Mouse (Mus musculus): Measurements from ENCODE around the gene Dtnb. TPM values are rescaled to one million over a fixed set of nuclear protein-coding genes. Genes with fewer than 3 reads are reported as not detected.

The Dtnb gene
- polyA plus RNA-seq, 1 experiment from 2014 or later: 36.3 TPM

DNA sequence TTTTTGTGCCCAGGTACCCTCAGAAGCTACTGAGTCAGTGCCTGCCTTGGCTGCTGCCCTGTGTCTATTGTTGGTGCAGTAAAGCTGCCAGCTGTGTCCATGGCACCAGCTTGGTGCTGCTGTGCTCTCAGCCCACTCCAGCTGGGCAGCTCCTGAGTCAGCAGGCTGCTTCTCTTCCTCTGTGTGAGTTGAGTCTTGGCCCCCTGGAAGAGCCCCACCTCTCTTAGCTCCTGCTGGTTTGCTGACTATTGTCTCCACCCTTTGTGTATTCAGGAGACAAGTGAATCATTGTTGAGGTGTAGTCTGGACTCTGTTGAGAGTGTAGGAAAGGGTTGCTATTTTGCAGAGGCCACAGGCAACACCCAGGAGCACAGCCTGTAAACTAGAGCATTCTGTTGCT is 90.5 kb downstream of the Dtnb start:
- DNase-seq (ENCODE audit: low spot score) (no peak), ATAC-seq (replicated peaks; ENCODE audit: low FRiP score, low read depth) (peak; percentile 59; the same call in 1 of the 2 replicates)
- Histone ChIP-seq H3K27ac (no peak overlapping the region), H3K9me3 (replicated peaks; ENCODE audit: low read length) (no peaks in the 10 kb centered on the region), H3K4me2 (ENCODE audit: low read length) (no peak overlapping the region), H3K36me3 (ENCODE audit: insufficient read depth, low read length) (no peaks in the 10 kb centered on the region), H3K4me1 (replicated peaks; ENCODE audit: insufficient read depth, low read length) (no peaks in the 10 kb centered on the region), H3K4me3 (replicated peaks; ENCODE audit: low read depth, low read length) (no peak overlapping the region), H3K27me3 (ENCODE audit: insufficient read depth, low read length) (no peaks in the 10 kb centered on the region), H3K9ac (ENCODE audit: low read depth, low read length) (no peak overlapping the region)
- TF ChIP-seq CTCF (IDR thresholded peaks at IDR 0.05; ENCODE audit: low read depth): no peak

DNA sequence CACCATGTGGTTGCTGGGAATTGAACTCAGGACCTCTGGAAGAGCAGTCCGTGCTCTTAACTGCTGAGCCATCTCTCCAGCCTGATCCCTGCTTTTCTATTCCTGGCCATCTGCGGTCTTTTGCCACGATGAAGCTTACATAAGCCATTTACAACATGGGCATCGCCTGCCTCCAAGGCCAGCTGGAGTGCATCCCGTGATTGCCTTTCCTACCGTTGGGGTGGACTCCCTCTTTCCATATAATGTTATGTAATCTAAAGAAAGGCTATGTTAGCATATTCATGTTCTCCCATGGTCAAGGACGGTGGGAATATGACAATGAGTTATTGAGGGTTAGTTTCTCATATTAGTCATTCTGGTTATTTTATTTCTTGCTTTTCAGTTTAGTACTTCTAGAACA is 91.2 kb downstream of the Dtnb start:
- H3K36me3 ChIP-seq (ENCODE audit: insufficient read depth, low read length): 0 out of 2 replicates have a peak, but pooled peaks cover 1% of the 10 kb centered on the region
- no peaks in the 10 kb centered on the region for H3K27me3 ChIP-seq (ENCODE audit: insufficient read depth, low read length)
- no peak overlapping the region for H3K4me2 ChIP-seq (ENCODE audit: low read length)
- no peak for TF ChIP-seq CTCF (IDR thresholded peaks at IDR 0.05; ENCODE audit: low read depth)
- 91% methylated on average over 7 of the region's 7 CpGs for WGBS
- H3K4me3 ChIP-seq (replicated peaks; ENCODE audit: low read depth, low read length): no peak overlapping the region
- H3K27ac ChIP-seq: no peak overlapping the region
- no peak overlapping the region for H3K9ac ChIP-seq (ENCODE audit: low read depth, low read length)
- H3K4me1 ChIP-seq (replicated peaks; ENCODE audit: insufficient read depth, low read length): no peaks in the 10 kb centered on the region
- ATAC-seq (replicated peaks; ENCODE audit: low FRiP score, low read depth) (no peak), DNase-seq (ENCODE audit: low spot score) (no peak)
- H3K9me3 ChIP-seq (replicated peaks; ENCODE audit: low read length): no peaks in the 10 kb centered on the region

DNA sequence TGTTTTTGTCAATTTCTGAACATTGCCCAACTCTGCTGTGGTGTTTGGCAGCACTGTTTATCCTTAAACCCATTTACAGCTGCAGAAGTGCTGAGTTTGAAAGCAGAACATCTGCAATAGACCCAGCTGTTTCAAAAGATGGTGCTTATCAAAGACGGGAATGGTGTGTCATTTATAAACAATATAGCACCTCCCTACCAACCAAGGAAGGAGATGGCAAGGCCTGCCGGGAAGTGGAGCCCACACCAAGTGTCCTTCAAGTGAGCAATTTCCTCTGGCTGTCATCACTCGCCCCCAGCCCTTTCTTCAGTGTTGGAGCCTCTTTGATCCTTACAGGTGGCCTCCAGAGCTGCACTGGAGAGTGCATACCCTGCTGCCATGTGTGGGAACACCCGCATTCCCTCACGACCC is 97.8 kb downstream of the Dtnb start:
- DNase-seq (ENCODE audit: low spot score) (no peak), ATAC-seq (replicated peaks; ENCODE audit: low FRiP score, low read depth) (no peak)
- Histone ChIP-seq H3K9me3 (replicated peaks; ENCODE audit: low read length) (no peaks in the 10 kb centered on the region), H3K27me3 (ENCODE audit: insufficient read depth, low read length) (no peaks in the 10 kb centered on the region), H3K4me3 (replicated peaks; ENCODE audit: low read depth, low read length) (no peak overlapping the region), H3K9ac (ENCODE audit: low read depth, low read length) (no peak overlapping the region), H3K36me3 (ENCODE audit: insufficient read depth, low read length) (0 out of 2 replicates have a peak, but pooled peaks cover 2% of the 10 kb centered on the region), H3K4me2 (ENCODE audit: low read length) (no peak overlapping the region), H3K27ac (no peak overlapping the region), H3K4me1 (replicated peaks; ENCODE audit: insufficient read depth, low read length) (no peaks in the 10 kb centered on the region)
- WGBS: 50% methylated on average over 5 of the region's 5 CpGs
- TF ChIP-seq CTCF (IDR thresholded peaks at IDR 0.05; ENCODE audit: low read depth): no peak

DNA sequence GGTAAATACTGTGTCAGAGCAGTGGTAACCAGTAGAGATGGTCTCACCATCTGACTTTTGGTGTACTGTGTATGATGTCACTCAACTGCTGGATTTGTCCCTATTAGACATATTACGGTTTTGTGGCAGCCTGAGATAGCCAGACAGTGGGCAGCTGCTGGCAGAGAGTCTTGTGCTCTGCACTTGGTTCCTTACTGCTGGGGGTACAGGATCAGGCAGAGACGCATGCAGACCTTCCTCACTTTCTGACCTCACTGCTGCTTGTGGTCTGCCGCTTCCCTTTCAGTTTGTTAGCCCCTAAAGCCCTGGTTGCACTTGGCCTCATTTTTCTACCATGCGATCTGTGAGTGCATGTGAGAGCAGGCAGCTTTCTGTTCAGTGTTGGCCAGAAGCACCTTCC is 98.9 kb downstream of the Dtnb start:
- Histone ChIP-seq H3K27me3 (ENCODE audit: insufficient read depth, low read length) (no peaks in the 10 kb centered on the region), H3K9me3 (replicated peaks; ENCODE audit: low read length) (no peaks in the 10 kb centered on the region), H3K4me3 (replicated peaks; ENCODE audit: low read depth, low read length) (no peak overlapping the region), H3K9ac (ENCODE audit: low read depth, low read length) (no peak overlapping the region), H3K4me2 (ENCODE audit: low read length) (no peak overlapping the region), H3K27ac (no peak overlapping the region), H3K4me1 (replicated peaks; ENCODE audit: insufficient read depth, low read length) (no peaks in the 10 kb centered on the region), H3K36me3 (ENCODE audit: insufficient read depth, low read length) (0 out of 2 replicates have a peak, but pooled peaks cover 2% of the 10 kb centered on the region)
- 82% methylated on average over 4 of the region's 4 CpGs for WGBS
- no peak for TF ChIP-seq CTCF (IDR thresholded peaks at IDR 0.05; ENCODE audit: low read depth)
- DNase-seq (ENCODE audit: low spot score): no peak
- ATAC-seq (replicated peaks; ENCODE audit: low FRiP score, low read depth): no peak

- no peak for DNase-seq (ENCODE audit: low spot score)
- H3K4me3 ChIP-seq (replicated peaks; ENCODE audit: low read depth, low read length): no peak overlapping the region
- TF ChIP-seq CTCF (IDR thresholded peaks at IDR 0.05; ENCODE audit: low read depth): no peak
- WGBS: 79% methylated on average over 9 of the region's 9 CpGs
- no peak overlapping the region for H3K27ac ChIP-seq
- no peaks in the 10 kb centered on the region for H3K4me1 ChIP-seq (replicated peaks; ENCODE audit: insufficient read depth, low read length)
- H3K27me3 ChIP-seq (ENCODE audit: insufficient read depth, low read length): no peaks in the 10 kb centered on the region
- ATAC-seq (replicated peaks; ENCODE audit: low FRiP score, low read depth): no peak
- H3K9me3 ChIP-seq (replicated peaks; ENCODE audit: low read length): no peaks in the 10 kb centered on the region
- H3K4me2 ChIP-seq (ENCODE audit: low read length): no peak overlapping the region
- H3K9ac ChIP-seq (ENCODE audit: low read depth, low read length): no peak overlapping the region
- H3K36me3 ChIP-seq (ENCODE audit: insufficient read depth, low read length): 0 out of 2 replicates have a peak, but pooled peaks cover 2% of the 10 kb centered on the region
Observed at GRCm38 (mm10) chr12:3672786-3673185, 100.6 kb downstream of the Dtnb start.

DNA sequence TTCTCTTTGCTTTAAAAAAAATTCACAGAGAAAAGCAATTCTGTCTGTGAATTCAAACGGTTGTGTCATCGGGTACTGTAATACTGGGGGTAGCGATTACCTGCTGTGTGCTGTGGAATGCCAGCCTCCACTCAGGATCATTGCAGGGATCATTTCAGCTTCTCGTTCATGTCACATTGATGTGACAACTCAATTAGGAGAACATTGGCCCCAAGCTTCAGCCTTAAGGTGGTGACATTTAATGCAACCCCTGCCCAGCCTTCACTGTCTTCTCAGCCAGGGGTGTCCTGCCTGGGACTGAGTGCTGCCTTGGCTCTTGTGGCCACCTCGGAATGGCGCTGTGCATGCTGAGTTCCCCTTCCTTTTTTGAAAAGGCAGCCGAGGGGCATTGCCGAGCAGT is 101.7 kb downstream of the Dtnb start:
- DNase-seq (ENCODE audit: low spot score) (no peak), ATAC-seq (replicated peaks; ENCODE audit: low FRiP score, low read depth) (no peak)
- Histone ChIP-seq H3K27ac (no peak overlapping the region), H3K4me2 (ENCODE audit: low read length) (no peak overlapping the region), H3K4me3 (replicated peaks; ENCODE audit: low read depth, low read length) (no peak overlapping the region), H3K9me3 (replicated peaks; ENCODE audit: low read length) (no peaks in the 10 kb centered on the region), H3K4me1 (replicated peaks; ENCODE audit: insufficient read depth, low read length) (no peaks in the 10 kb centered on the region), H3K9ac (ENCODE audit: low read depth, low read length) (no peak overlapping the region), H3K27me3 (ENCODE audit: insufficient read depth, low read length) (no peaks in the 10 kb centered on the region), H3K36me3 (ENCODE audit: insufficient read depth, low read length) (no peaks in the 10 kb centered on the region)
- 82% methylated on average over 8 of the region's 8 CpGs for WGBS
- TF ChIP-seq CTCF (IDR thresholded peaks at IDR 0.05; ENCODE audit: low read depth): no peak

DNA sequence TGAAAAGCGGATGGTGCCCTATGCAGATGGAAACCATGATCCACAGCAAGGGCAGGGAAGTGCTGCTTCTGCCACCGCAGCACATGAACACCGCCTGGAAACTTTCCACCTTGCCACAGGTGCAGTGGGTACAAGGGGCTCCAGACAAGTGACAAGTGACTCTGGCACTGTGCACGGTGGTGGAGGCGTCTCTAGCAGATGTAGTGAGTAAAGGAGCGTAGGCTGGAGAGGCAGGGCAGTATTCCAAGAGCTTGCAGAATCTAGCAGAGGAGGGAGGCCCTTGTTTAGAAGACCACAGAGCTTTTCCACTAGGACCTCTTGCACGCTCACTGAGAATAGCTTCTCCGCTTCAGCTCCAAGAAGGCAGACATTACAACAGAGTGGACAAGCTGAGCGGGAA is 102.7 kb downstream of the Dtnb start:
- Histone ChIP-seq H3K36me3 (ENCODE audit: insufficient read depth, low read length) (no peaks in the 10 kb centered on the region), H3K9me3 (replicated peaks; ENCODE audit: low read length) (no peaks in the 10 kb centered on the region), H3K9ac (ENCODE audit: low read depth, low read length) (no peak overlapping the region), H3K4me2 (ENCODE audit: low read length) (no peak overlapping the region), H3K27me3 (ENCODE audit: insufficient read depth, low read length) (no peaks in the 10 kb centered on the region), H3K27ac (no peak overlapping the region), H3K4me3 (replicated peaks; ENCODE audit: low read depth, low read length) (no peak overlapping the region), H3K4me1 (replicated peaks; ENCODE audit: insufficient read depth, low read length) (no peaks in the 10 kb centered on the region)
- TF ChIP-seq CTCF (IDR thresholded peaks at IDR 0.05; ENCODE audit: low read depth): no peak
- ATAC-seq (replicated peaks; ENCODE audit: low FRiP score, low read depth) (no peak), DNase-seq (ENCODE audit: low spot score) (no peak)
- WGBS: 90% methylated on average over 9 of the region's 9 CpGs

All from kidney, postnatal 0 days (tissue).